Mouse (Mus musculus): ENCODE data around the gene Gm10053.

GRCm38 (mm10) chr19:24861612-24862451 lies 13.7 kb upstream of the Gm10053 start, which contains the start of gene Pgm5:
- no peak for TF ChIP-seq CTCF (IDR thresholded peaks at IDR 0.05; ENCODE audit: low read depth)
- TF ChIP-seq EP300 (IDR thresholded peaks at IDR 0.05; ENCODE audit: low read depth), result no peak

All from liver, embryonic 14.5 days (tissue).